Mouse (Mus musculus): Measurements from ENCODE around the gene Ift20.

DNA sequence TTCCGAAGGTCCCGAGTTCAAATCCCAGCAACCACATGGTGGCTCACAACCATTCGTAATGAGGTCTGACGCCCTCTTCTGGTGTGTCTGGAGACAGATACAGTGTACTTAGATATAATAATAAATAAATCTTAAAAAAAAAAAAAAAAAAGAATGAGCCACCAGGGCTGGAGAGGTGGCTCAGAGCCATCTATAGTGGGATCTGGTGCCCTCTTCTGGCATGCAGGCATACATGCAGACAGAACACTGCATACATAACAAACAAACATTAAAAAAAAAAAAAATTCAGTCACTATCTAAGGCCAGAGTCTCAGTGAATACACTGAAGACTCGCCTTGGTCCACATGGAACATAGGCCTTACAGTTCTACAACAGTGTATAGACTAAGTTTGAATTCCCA is 27.0 kb upstream of the Ift20 start:
- TF ChIP-seq CTCF (IDR thresholded peaks at IDR 0.05; ENCODE audit: borderline replicate concordance, extremely low read depth, insufficient read depth, insufficient read length) = peak; percentile 51; the same call in 1 of the 2 replicates
- no peak for TF ChIP-seq POLR2A (IDR thresholded peaks at IDR 0.05; ENCODE audit: borderline replicate concordance, extremely low read depth, insufficient read depth, insufficient read length, poor library complexity, severe bottlenecking)

All from brain, embryonic 14.5 days (tissue).